Mouse (Mus musculus): ENCODE data around the gene Ahrr. TPM values are rescaled to one million over a fixed set of nuclear protein-coding genes. Genes with fewer than 3 reads are reported as not detected.
A peak's percentile ranks its signal among the peaks of the same experiment; 100 is the strongest.

Ahrr gene
- polyA plus RNA-seq, 1 experiment from 2014 or later, result 0.64 TPM

GRCm38 (mm10) chr13:74166348-74167056, 125.6 kb downstream of the Ahrr start:
- WGBS, result 6% methylated on average over 19 of the region's 19 CpGs
- H3K27ac ChIP-seq (replicated peaks), result no peak overlapping the region
- H3K9ac ChIP-seq, result peak overlapping the region; percentile 48
- H3K4me1 ChIP-seq (replicated peaks), result peaks cover 10% of the 10 kb centered on the region
- H3K4me2 ChIP-seq, result peak overlapping the region; percentile 78
- ATAC-seq (ENCODE audit: low FRiP score, low read depth), result peak; percentile 88
- peaks cover 19% of the 10 kb centered on the region for H3K36me3 ChIP-seq
- no peaks in the 10 kb centered on the region for H3K9me3 ChIP-seq
- H3K27me3 ChIP-seq, result no peaks in the 10 kb centered on the region
- peak overlapping the region; percentile 46 for H3K4me3 ChIP-seq

Other genes with a start within 250 kb of the Ahrr start
- gene Cep72, start 230.0 kb downstream of the Ahrr start, polyA plus RNA-seq (2015; fragmentation: Nextera tagmentation; extraction: Ambion mirVana), result 6.5 and 7.8 TPM in 2 replicates
- gene Slc9a3, start 170.9 kb downstream of the Ahrr start, polyA plus RNA-seq (2015; fragmentation: Nextera tagmentation; extraction: Ambion mirVana), result 0.10 and 0.24 TPM in 2 replicates
- gene Exoc3, start 83.6 kb downstream of the Ahrr start, polyA plus RNA-seq (2015; fragmentation: Nextera tagmentation; extraction: Ambion mirVana), result 117 TPM in 2 replicates
- gene Pdcd6, start 25.2 kb upstream of the Ahrr start, polyA plus RNA-seq (2015; fragmentation: Nextera tagmentation; extraction: Ambion mirVana), result 116 and 117 TPM in 2 replicates
- 231 and 234 TPM in 2 replicates for gene Sdha, start 57.9 kb upstream of the Ahrr start, polyA plus RNA-seq (2015; fragmentation: Nextera tagmentation; extraction: Ambion mirVana)
- 42.5 and 45.9 TPM in 2 replicates for gene Ccdc127, start 58.0 kb upstream of the Ahrr start, polyA plus RNA-seq (2015; fragmentation: Nextera tagmentation; extraction: Ambion mirVana)
- gene Lrrc14b, start 71.7 kb upstream of the Ahrr start, polyA plus RNA-seq (2015; fragmentation: Nextera tagmentation; extraction: Ambion mirVana), result not detected in 2 replicates
- 7.0 and 7.9 TPM in 2 replicates for gene Zfp72, start 98.5 kb upstream of the Ahrr start, polyA plus RNA-seq (2015; fragmentation: Nextera tagmentation; extraction: Ambion mirVana)
- 86.7 and 108 TPM in 2 replicates for gene Ftl1-ps1, start 107.4 kb upstream of the Ahrr start, polyA plus RNA-seq (2015; fragmentation: Nextera tagmentation; extraction: Ambion mirVana)
- gene Zfp825, start 201.7 kb upstream of the Ahrr start, polyA plus RNA-seq (2015; fragmentation: Nextera tagmentation; extraction: Ambion mirVana), result 14.5 and 15.8 TPM in 2 replicates

Measured in hindbrain, embryonic 15.5 days (tissue).